Mouse (Mus musculus) layer of hippocampus, adult 11-12 months (tissue): ENCODE measurements around the gene Cnbd2.
"Not testable (repeated sequence)": the region's sequence is repeated elsewhere in the genome, so short reads cannot be mapped to it uniquely, and the experiment has no call there.

Source experiments
- DNase-seq: peaks from one replicate; pipeline ENCODE4 v3.0.0; 2022; ENCODE audit warnings: low spot score

Gene Cnbd2

GRCm38 (mm10) chr2:156392461-156393154, 80.5 kb downstream of the Cnbd2 start:
- peak; percentile 79 for DNase-seq

GRCm38 (mm10) chr2:156393155-156393828, 81.2 kb downstream of the Cnbd2 start:
- DNase-seq, result no peak

- no peak for DNase-seq
These were observed 82.2 kb downstream of the Cnbd2 start for GRCm38 (mm10) chr2:156394282-156394681.

GRCm38 (mm10) chr2:156396096-156396495, 84.0 kb downstream of the Cnbd2 start:
- DNase-seq, result no peak

- DNase-seq, result no peak
These were observed 85.9 kb downstream of the Cnbd2 start for GRCm38 (mm10) chr2:156397988-156398387.

GRCm38 (mm10) chr2:156399485-156399884, 87.4 kb downstream of the Cnbd2 start:
- DNase-seq, result no peak

- peak; percentile 69 for DNase-seq
These were observed 89.2 kb downstream of the Cnbd2 start for GRCm38 (mm10) chr2:156401331-156401730.

GRCm38 (mm10) chr2:156402036-156402435, 89.9 kb downstream of the Cnbd2 start:
- no peak for DNase-seq

GRCm38 (mm10) chr2:156406987-156407386, 94.9 kb downstream of the Cnbd2 start:
- DNase-seq, result no peak

- no peak for DNase-seq
These were observed 96.1 kb downstream of the Cnbd2 start for GRCm38 (mm10) chr2:156408168-156408567.

- not testable (repeated sequence) for DNase-seq
These were observed 99.2 kb downstream of the Cnbd2 start for GRCm38 (mm10) chr2:156411348-156411747.

- no peak for DNase-seq
These were observed 102.9 kb downstream of the Cnbd2 start for GRCm38 (mm10) chr2:156414996-156415395.

GRCm38 (mm10) chr2:156415674-156416073, 103.6 kb downstream of the Cnbd2 start:
- no peak for DNase-seq

GRCm38 (mm10) chr2:156417194-156417593, 105.1 kb downstream of the Cnbd2 start:
- no peak for DNase-seq

GRCm38 (mm10) chr2:156418467-156418866, 106.4 kb downstream of the Cnbd2 start:
- no peak for DNase-seq

- no peak for DNase-seq
These were observed 108.2 kb downstream of the Cnbd2 start for GRCm38 (mm10) chr2:156420327-156420693.

- DNase-seq, result no peak
These were observed 108.7 kb downstream of the Cnbd2 start, which contains the start of gene Epb41l1 for GRCm38 (mm10) chr2:156420694-156421380. Gene Epb41l1 (plus strand): TSS chr2:156420909.

GRCm38 (mm10) chr2:156421381-156422110, 109.4 kb downstream of the Cnbd2 start:
- peak; percentile 51 for DNase-seq

GRCm38 (mm10) chr2:156422631-156423030, 110.5 kb downstream of the Cnbd2 start:
- no peak for DNase-seq

GRCm38 (mm10) chr2:156423672-156424071, 111.6 kb downstream of the Cnbd2 start:
- DNase-seq, result no peak
